Mouse (Mus musculus) cerebellum, adult 9-11 months (tissue): Measurements from ENCODE around the gene C530008M17Rik.

Experiments
- DNase-seq: peaks from one replicate; pipeline ENCODE4 v3.0.0; 2022

C530008M17Rik gene

GRCm38 (mm10) chr5:76779094-76779615 lies 122.8 kb downstream of the C530008M17Rik start:
- DNase-seq, result no peak

DNA sequence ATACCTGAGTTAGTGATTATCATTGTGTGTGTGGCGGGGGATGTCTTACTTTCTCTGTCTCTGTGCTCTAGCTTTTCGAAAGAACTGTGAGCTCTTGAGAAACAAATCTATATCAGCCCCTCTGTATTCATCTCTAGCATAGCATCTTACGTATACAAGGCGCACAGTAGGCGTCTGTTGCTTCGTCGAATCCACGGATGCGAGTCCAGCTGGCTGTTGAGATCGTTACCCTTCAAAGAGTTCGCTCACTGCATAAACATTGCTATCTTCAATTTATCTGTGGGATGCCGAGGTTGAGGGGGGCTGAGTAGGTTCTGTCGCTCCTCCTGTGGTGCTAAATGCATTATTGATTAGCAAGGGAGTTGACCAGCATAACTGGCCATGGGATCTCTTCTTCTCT lies 125.6 kb downstream of the C530008M17Rik start:
- DNase-seq, result no peak

DNA sequence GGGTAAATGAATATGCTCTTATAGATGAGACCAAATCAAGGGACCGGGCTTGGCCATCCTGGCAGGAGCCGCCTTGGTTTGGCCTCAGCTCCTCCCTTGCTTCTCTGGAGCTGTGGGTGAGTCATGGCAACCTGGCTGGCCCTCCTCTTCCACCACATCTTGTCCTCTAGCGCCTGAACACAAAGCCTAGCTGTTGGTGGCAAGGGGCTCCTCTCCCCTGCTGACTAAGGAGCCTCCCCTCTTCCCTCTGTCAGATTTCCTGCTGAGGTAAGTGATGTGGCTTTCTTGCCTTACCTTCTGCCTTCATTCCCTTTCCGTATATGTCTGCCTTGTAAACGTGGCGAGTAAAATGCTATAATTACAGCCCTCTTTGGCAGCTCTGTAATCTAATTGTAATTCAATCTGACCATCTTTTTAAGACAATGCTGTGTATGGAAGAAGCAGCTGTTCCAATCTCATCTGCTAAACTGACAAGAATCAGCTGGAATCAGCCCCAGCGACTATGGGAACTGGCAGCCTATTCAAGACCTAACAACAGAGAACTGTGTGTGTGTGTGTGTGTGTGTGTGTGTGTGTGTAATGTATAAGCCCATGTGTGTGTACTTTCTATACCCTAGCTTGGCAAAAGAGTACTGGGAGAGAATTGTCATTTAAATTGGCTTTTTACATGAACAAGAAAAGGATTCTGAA lies 126.2 kb downstream of the C530008M17Rik start:
- no peak for DNase-seq

DNA sequence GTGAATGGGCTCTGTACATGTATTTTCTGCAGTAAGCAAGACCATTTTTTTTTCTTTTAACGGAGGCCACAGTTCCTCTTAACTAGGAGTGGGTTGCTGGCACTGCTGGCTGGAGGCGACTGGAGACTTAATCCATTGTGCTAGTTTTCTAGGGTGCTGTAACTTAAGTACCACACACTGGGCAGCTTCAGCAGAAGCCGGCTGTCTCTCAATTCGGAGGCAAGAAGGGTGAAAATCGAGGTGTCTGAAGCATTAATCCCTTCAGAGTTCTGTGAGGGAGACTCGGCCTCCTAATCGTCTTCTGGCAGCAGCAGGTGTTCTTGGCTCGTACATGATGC lies 126.8 kb downstream of the C530008M17Rik start:
- DNase-seq, result no peak

DNA sequence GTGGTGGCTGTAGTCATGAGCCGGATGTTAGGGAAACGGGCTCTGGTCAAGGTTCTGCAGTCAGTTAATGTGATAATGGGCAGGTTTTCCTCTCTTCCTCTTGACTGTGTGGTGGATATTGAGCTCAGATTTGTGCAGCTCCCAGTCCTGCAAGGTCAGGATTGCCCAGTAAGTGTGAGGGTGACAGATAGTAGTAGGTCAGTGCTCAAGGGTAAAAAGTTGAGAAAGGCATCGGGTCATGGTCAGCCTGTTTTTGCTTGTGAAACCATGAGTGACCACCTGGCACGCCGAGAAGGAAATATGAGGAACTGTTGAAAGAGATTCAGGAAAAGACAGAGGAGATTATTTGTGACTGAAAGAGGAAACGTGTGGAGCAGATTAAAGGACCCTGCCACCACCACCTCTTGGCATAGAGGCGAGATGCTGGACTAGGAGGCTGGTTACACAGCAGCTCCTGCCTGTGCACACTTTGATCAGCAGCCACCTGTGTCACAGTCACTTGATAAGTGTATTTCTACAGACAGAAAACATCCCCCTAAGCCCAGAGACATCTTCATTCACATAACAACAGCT lies 127.9 kb downstream of the C530008M17Rik start:
- no peak for DNase-seq

GRCm38 (mm10) chr5:76785013-76785412 lies 128.7 kb downstream of the C530008M17Rik start:
- no peak for DNase-seq

GRCm38 (mm10) chr5:76789881-76790280 lies 133.6 kb downstream of the C530008M17Rik start:
- no peak for DNase-seq

DNA sequence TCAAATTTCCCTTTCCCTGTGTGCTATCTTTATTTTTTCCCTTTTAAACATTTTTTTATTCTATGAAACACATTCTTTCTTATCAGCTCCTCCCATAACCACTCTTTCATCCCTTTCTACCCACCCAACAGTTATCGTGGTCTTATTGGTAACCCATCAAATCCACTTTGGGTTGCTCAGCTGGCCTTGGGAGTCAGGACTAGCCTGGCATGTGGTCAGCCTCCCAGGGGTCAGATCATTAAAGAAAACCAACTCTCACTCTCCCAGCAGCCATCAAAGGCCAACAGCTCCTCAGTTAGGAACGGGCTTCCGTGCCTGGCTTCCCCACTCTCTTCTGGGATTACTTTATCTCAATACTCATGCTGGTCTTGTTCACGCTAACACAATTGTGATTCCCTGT lies 135.0 kb downstream of the C530008M17Rik start:
- DNase-seq, result no peak

- no peak for DNase-seq
Observed at GRCm38 (mm10) chr5:76792720-76793119, 136.4 kb downstream of the C530008M17Rik start.

- DNase-seq, result no peak
Observed at GRCm38 (mm10) chr5:76798043-76798442, 141.7 kb downstream of the C530008M17Rik start.

- no peak for DNase-seq
Observed at GRCm38 (mm10) chr5:76799471-76799870, 143.2 kb downstream of the C530008M17Rik start.

GRCm38 (mm10) chr5:76809031-76809430 lies 152.7 kb downstream of the C530008M17Rik start:
- no peak for DNase-seq

- DNase-seq, result no peak
Observed at GRCm38 (mm10) chr5:76815035-76815434, 158.7 kb downstream of the C530008M17Rik start.

- DNase-seq, result peak; percentile 9
Observed at GRCm38 (mm10) chr5:76815786-76816455, 159.6 kb downstream of the C530008M17Rik start.

DNA sequence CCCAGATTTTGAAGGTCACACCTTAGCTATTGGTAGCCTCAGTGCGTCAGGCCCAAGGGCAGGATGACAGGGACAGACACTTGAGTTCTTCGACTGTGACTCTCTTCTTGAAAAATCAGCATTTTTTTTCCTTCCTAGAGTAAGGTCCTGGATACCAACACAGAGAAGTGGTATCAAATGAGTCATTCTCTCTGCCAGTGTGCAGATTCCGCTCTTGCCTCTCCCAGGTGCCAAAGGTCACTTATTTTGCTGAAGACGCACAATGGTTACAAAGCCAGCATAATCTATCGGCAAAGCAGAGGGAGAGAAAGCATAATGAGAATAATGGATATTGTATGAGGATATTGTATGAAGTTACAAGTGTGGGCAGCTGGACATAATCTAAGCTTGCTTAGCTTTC lies 160.4 kb downstream of the C530008M17Rik start:
- no peak for DNase-seq

DNA sequence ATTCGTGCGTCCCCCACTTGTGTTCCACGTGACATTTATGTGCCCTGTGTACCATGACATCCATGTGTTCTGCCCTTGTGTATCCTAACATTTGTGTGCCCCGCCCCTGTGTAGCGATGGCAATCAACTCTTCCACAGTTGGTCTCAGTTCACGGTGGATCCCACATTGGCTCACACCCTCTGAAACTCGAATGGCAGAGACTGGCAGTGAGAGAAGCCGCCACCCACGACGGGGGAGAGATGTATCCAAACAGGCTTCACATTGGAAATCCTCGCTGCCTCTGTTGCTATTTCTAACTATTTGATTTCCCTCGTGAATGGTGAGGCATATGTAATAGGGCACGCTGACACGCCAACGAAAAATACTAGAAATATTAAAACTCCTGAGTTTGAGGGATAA lies 161.4 kb downstream of the C530008M17Rik start:
- no peak for DNase-seq

DNA sequence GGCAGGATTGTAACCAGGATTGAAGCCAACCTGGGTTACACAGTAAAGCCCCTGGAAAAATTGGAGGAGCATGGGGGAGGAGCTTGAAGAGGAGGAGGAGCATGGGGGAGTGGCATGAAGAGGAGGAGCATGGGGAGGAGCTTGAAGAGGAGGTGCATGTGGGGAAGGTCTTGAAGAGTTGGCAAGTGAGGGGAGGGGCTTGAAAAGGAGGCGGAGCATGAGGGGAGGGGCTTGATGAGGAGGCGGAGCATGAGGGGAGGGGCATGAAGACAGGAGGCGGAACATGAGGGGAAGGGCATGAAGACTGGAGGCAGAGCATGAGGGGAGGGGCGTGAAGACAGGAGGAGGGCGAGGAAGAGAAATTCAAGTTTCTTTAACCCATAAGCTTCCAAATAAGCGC lies 162.5 kb downstream of the C530008M17Rik start:
- no peak for DNase-seq

GRCm38 (mm10) chr5:76822097-76822496 lies 165.8 kb downstream of the C530008M17Rik start:
- DNase-seq, result no peak

DNA sequence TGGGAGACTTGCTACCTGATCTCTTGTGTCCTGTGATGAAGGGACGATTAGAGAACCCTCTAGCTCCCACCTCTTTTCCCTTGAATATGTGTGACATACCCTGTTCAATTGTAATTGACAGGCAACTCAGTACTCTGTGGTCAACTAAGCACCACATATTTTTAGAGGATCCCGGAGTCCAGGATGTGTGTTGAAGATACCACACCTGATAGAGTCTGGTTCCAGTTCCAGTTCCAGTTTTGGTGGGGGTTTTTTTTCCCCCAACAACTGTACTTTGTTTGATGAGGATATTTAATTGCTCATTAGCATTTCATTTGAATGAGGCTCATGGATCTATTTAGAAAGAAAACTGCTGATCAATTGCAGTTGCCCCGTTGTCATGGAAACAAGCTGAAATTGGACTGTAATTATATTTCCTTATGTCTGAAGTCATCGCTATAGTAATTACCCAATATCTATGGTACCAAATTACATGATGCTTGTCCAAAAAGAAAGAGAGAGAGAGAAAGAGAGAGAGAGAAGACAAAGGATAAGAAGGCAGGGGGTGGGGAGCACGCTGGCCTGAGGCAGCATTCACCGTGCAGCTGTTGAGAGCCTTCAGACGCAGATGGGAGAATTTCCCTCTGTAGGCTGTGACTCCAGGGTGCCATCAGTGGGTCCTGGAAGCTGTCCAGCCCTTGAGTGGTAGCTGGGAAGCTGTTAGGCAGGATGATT lies 172.4 kb downstream of the C530008M17Rik start:
- no peak for DNase-seq

DNA sequence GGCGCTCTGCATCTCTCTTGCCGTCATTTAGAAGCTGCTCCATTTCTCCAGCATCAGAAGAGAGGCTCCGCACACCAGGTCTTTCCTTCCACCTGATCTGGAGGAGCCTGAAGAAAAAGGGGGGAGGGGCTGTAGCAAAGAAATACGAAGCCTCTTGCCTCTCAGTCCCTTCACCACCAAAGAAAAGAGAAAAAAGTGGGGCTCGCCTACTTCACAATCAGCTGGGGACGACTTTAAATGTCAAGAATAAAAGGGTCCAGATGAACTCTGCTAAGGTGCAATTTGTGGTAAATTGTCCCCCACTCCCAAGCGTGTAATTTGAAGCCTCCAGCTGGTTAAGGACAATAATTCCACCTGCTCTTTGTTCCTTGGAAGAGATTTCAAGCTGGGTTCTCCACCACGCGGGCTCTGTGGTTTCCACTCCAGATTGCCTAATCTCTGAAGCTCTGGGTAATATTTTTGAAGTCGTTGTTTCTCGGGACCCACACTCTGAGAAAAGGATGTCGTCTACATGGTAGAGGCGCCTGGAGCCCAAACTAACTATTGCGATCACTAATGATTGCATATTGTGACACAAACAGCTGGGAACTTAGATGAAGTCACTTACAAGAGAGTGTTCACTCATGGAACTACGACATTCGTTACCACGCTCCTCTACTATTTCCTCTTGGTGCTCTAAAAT lies 176.4 kb downstream of the C530008M17Rik start:
- no peak for DNase-seq

- no peak for DNase-seq
Observed at GRCm38 (mm10) chr5:76837018-76837417, 180.7 kb downstream of the C530008M17Rik start.

- DNase-seq, result no peak
Observed at GRCm38 (mm10) chr5:76839786-76840185, 183.5 kb downstream of the C530008M17Rik start.

GRCm38 (mm10) chr5:76841859-76842258 lies 185.5 kb downstream of the C530008M17Rik start:
- no peak for DNase-seq
